Mouse (Mus musculus) G1E (cell line): ENCODE results near the gene Hid1. TPM values are rescaled to one million over a fixed set of nuclear protein-coding genes. Genes with fewer than 3 reads are reported as not detected.
A peak's percentile ranks its signal among the peaks of the same experiment; 100 is the strongest.

Experiments used
- ATAC-seq: 2 replicates; pipeline ENCODE4 v1.8.0; 2016; ENCODE audit warnings: mild to moderate bottlenecking; ENCODE audit not compliant: insufficient number of reproducible peaks, poor library complexity, low FRiP score, severe bottlenecking; ENCODE audit errors: extremely low read depth
- DNase-seq: peaks from one replicate; pipeline ENCODE4 v3.0.0; 2012; ENCODE audit warnings: low spot score
- H3K27me3 ChIP-seq: 2 replicates; pipeline ENCODE4 v1.6.1; 2012; ENCODE audit warnings: mild to moderate bottlenecking, low read length, inconsistent platforms; ENCODE audit not compliant: insufficient read depth
- H3K36me3 ChIP-seq: replicated peaks from 2 replicates; pipeline ENCODE3; 2012; ENCODE audit warnings: mild to moderate bottlenecking, inconsistent platforms
- H3K4me1 ChIP-seq: 2 replicates; pipeline ENCODE4 v1.6.1; 2012; ENCODE audit warnings: low read depth, low read length, inconsistent platforms, mixed read lengths; ENCODE audit not compliant: insufficient read depth
- H3K4me3 ChIP-seq: 2 replicates; pipeline ENCODE4 v1.5.1; 2012; ENCODE audit warnings: low read depth, mild to moderate bottlenecking, inconsistent platforms, low read length, moderate library complexity, mixed read lengths
- H3K9me3 ChIP-seq: replicated peaks from 2 replicates; pipeline ENCODE4 v1.6.1; 2012; ENCODE audit warnings: inconsistent platforms
- CTCF ChIP-seq: IDR thresholded peaks from 2 replicates; pipeline ENCODE4 v1.5.1; 2012; ENCODE audit warnings: low read depth, low read length, inconsistent platforms, mixed read lengths
- GATA1 ChIP-seq: IDR thresholded peaks from 2 replicates; pipeline ENCODE4 v1.6.1; 2012; ENCODE audit warnings: borderline replicate concordance, low read length, inconsistent platforms, mixed read lengths
- GATA2 ChIP-seq: IDR thresholded peaks from 2 replicates; pipeline ENCODE4 v1.6.1; 2012; ENCODE audit warnings: low read depth, low read length, inconsistent platforms, borderline replicate concordance
- POLR2AphosphoS5 ChIP-seq: IDR thresholded peaks from 2 replicates; pipeline ENCODE4 v1.6.1; 2012; ENCODE audit warnings: low read depth, low read length, inconsistent platforms; ENCODE audit not compliant: insufficient replicate concordance
- TAL1 ChIP-seq: conservative IDR thresholded peaks from 2 replicates; pipeline ENCODE4 v1.6.1; 2012; ENCODE audit warnings: low read depth, low read length, inconsistent platforms, mixed read lengths
- polyA plus RNA-seq: library from polyadenylated mRNA; stranded (reverse); fragments of >175 nt; gene quantifications from 2 replicates; pipeline ENCODE4 v1.2.3, GENCODE M21; 2012
- total RNA-seq, 2 experiments: library from RNA; stranded (forward) in 1 of 2; stranded (reverse) in 1 of 2; fragments of 200-1000 nt in 1 of 2; fragments of >200 nt in 1 of 2; fragmentation: Nextera tagmentation in 1 of 2; gene quantifications; 2 replicates each; pipeline ENCODE4 v1.2.3; 2014 to 2017

The Hid1 gene
- total and polyA plus RNA-seq, 3 experiments, result 0.01 TPM; not detected in 2

- ATAC-seq (no peak), DNase-seq (no peak)
- TF ChIP-seq TAL1 (no peak), POLR2AphosphoS5 (no peak), CTCF (no peak), GATA2 (no peak), GATA1 (no peak)
- Histone ChIP-seq H3K9me3 (no peaks in the 10 kb centered on the region), H3K27me3 (peaks cover 49% of the 10 kb centered on the region), H3K4me1 (peaks cover 4% of the 10 kb centered on the region; the same call in 1 of the 2 replicates), H3K4me3 (0 out of 2 replicates have a peak overlapping the region, but pooled peaks have one; percentile 8), H3K36me3 (no peaks in the 10 kb centered on the region)
These were observed 49.1 kb downstream of the Hid1 start for GRCm38 (mm10) chr11:115318245-115319027.

GRCm38 (mm10) chr11:115317204-115317603 lies 50.4 kb downstream of the Hid1 start:
- H3K36me3 ChIP-seq, result no peaks in the 10 kb centered on the region
- no peak for ATAC-seq
- peaks cover 47% of the 10 kb centered on the region for H3K27me3 ChIP-seq
- H3K9me3 ChIP-seq, result no peaks in the 10 kb centered on the region
- H3K4me3 ChIP-seq, result no peak overlapping the region
- 0 out of 2 replicates have a peak, but pooled peaks cover 4% of the 10 kb centered on the region for H3K4me1 ChIP-seq
- no peak for DNase-seq
- no peak for TF ChIP-seq CTCF
- TF ChIP-seq TAL1, result no peak
- no peak for TF ChIP-seq GATA2
- no peak for TF ChIP-seq POLR2AphosphoS5
- TF ChIP-seq GATA1, result no peak

- DNase-seq (no peak), ATAC-seq (no peak)
- no peaks in the 10 kb centered on the region for H3K4me1 ChIP-seq
- H3K27me3 ChIP-seq, result peaks cover 37% of the 10 kb centered on the region
- TF ChIP-seq POLR2AphosphoS5, result no peak
- no peak for TF ChIP-seq TAL1
- no peak for TF ChIP-seq GATA2
- TF ChIP-seq GATA1, result no peak
- no peak for TF ChIP-seq CTCF
- no peaks in the 10 kb centered on the region for H3K9me3 ChIP-seq
- H3K4me3 ChIP-seq, result no peak overlapping the region
- no peaks in the 10 kb centered on the region for H3K36me3 ChIP-seq
These were observed 53.3 kb downstream of the Hid1 start for GRCm38 (mm10) chr11:115314249-115314648.

- Histone ChIP-seq H3K4me1 (no peaks in the 10 kb centered on the region), H3K4me3 (no peak overlapping the region), H3K9me3 (no peaks in the 10 kb centered on the region), H3K27me3 (peaks cover 31% of the 10 kb centered on the region), H3K36me3 (no peaks in the 10 kb centered on the region)
- no peak for DNase-seq
- no peak for TF ChIP-seq POLR2AphosphoS5
- TF ChIP-seq TAL1, result no peak
- no peak for TF ChIP-seq GATA2
- no peak for TF ChIP-seq CTCF
- TF ChIP-seq GATA1, result no peak
- ATAC-seq, result no peak
These were observed 58.8 kb downstream of the Hid1 start for GRCm38 (mm10) chr11:115308781-115309180.

GRCm38 (mm10) chr11:115306863-115307262 lies 60.7 kb downstream of the Hid1 start, which contains the start of gene Otop2:
Gene Otop2, plus strand, starts transcription at chr11:115307163.
- no peaks in the 10 kb centered on the region for H3K4me1 ChIP-seq
- TF ChIP-seq POLR2AphosphoS5, result no peak
- no peak for TF ChIP-seq CTCF
- no peak for TF ChIP-seq GATA1
- no peak for TF ChIP-seq GATA2
- no peak for TF ChIP-seq TAL1
- H3K27me3 ChIP-seq, result peaks cover 33% of the 10 kb centered on the region
- ATAC-seq (no peak), DNase-seq (no peak)
- H3K36me3 ChIP-seq, result no peaks in the 10 kb centered on the region
- no peaks in the 10 kb centered on the region for H3K9me3 ChIP-seq
- no peak within 1 kb of the TSS for H3K4me3 ChIP-seq

GRCm38 (mm10) chr11:115303167-115303566 lies 64.4 kb downstream of the Hid1 start:
- Histone ChIP-seq H3K4me3 (no peak overlapping the region), H3K9me3 (0 out of 2 replicates have a peak, but pooled peaks cover 2% of the 10 kb centered on the region), H3K4me1 (no peaks in the 10 kb centered on the region), H3K27me3 (peaks cover 30% of the 10 kb centered on the region), H3K36me3 (no peaks in the 10 kb centered on the region)
- ATAC-seq (no peak), DNase-seq (no peak)
- TF ChIP-seq GATA2, result no peak
- TF ChIP-seq GATA1, result no peak
- TF ChIP-seq POLR2AphosphoS5, result no peak
- no peak for TF ChIP-seq CTCF
- TF ChIP-seq TAL1, result no peak

GRCm38 (mm10) chr11:115301351-115301750 lies 66.2 kb downstream of the Hid1 start:
- Histone ChIP-seq H3K9me3 (0 out of 2 replicates have a peak, but pooled peaks cover 2% of the 10 kb centered on the region), H3K36me3 (no peaks in the 10 kb centered on the region), H3K4me3 (no peak overlapping the region), H3K27me3 (peaks cover 31% of the 10 kb centered on the region), H3K4me1 (peaks cover 4% of the 10 kb centered on the region; the same call in 1 of the 2 replicates)
- DNase-seq (no peak), ATAC-seq (no peak)
- TF ChIP-seq GATA2 (no peak), POLR2AphosphoS5 (no peak), CTCF (no peak), GATA1 (no peak), TAL1 (no peak)
